Mouse (Mus musculus) retina, embryonic 14.5 days (tissue): Measurements from ENCODE around the gene Olfr115.

Experiments
- DNase-seq: peaks from one replicate; pipeline ENCODE4 v3.0.0-alpha.2; 2015; ENCODE audit warnings: low spot score

Olfr115 gene

DNA sequence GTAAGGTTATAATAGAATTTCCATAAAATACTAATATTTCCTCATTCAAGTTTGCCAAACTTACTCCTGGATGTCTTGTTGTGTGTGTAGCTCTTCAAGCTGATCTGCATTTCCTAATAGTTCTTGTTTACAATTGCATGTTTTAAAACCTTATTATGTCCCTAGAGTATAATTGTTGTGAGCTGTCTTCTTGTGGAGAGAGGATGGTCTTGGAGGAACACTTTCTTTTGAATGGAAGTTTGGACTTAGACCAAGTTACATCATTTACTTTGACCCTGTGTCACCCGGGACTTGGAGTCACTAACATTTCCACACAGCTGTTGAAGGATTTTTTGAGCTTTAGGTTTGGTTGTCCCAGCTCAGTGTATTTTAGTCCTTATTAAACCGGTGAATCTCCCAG, at the start of gene Olfr115, which contains the start of gene Olfr116:
Gene Olfr115, minus strand, starts transcription at position 101 of the 400 bp plus-strand sequence.
Gene Olfr116, minus strand, starts transcription at position 191 of the 400 bp plus-strand sequence.
- no peak for DNase-seq

DNA sequence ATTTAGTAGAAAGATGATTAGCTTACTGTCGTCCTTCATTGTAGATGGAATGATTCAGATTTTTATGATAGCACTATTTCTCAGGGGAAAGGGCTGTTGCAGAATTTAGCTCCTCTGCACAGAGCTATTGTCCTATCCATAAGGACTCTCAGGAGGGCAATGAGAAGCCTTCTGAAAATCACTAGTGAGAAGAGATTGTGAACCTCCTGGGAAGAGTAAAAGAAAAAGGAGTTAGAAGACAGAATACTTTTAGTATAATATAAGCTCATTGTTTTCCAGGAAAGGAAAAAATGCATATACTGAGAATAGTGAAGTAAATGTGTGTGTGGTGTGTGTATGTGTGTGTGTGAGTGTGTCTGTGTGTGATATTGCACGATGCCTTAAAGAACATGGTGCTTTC, 39.8 kb upstream of the Olfr115 start, which contains the start of gene Olfr118:
Gene Olfr118, plus strand, starts transcription at position 301 of the 400 bp plus-strand sequence.
- DNase-seq = no peak

DNA sequence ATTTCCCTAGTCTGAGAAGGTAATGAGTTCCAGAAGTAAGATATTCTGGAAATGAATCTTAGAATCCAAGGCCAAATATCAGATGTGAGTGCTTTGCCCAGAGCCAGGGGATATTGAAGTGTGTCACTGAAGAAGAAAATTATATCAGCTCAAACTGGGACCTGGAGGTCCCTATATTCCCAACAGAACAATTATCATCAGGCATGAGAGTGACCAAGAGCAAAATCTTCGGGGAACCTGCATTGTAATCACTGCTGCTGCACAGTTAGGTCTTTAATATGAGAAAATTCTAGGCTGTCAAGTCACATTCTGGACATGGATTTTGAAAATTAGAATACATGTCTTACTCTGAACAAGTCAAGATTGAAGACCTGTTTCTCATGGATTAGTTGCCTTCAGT, 36.8 kb upstream of the Olfr115 start, which contains the start of gene Olfr117:
Gene Olfr117, minus strand, starts transcription at position 101 of the 400 bp plus-strand sequence.
- DNase-seq = no peak

DNA sequence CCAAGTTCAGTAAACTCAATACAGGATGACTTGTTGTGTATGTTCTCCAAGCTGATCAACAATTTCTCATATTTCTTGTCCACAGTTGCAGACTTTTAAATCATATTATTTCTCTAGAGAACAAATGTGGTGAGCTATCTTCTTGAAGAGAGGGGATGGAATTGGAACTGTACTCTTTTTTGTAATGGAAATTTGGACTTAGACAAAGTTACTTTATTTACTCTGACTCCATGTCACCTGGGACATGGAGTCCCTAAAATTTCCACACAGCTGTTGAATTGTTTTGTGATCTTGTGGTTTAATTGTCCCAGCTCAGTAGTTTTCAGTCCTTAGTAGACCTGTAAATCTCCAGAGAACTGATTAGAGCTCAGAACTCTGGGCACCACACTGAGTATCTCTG, 34.3 kb downstream of the Olfr115 start, which contains the start of gene Olfr114:
Gene Olfr114, minus strand, starts transcription at position 101 of the 400 bp plus-strand sequence.
- DNase-seq = no peak

DNA sequence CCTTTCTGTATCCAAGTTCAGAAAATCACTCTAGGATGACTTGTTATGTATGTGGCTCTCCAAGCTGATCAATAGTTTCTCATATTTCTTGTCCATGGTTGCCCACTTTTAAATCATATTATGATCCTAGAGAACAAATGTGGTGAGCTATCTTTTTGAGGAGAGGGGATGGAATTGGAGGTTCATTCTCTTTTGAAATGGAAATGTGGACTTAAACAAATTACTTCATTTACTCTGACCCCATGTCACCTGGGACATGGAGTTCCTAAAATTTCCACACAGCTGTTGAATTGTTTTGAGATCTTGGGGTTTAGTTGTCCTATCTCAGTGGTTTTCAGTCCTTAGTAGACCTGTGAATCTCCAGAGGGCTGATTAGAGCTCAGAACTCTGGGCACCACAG, 49.3 kb downstream of the Olfr115 start, which contains the start of gene Olfr113:
Gene Olfr113, minus strand, starts transcription at position 101 of the 400 bp plus-strand sequence.
- no peak for DNase-seq

DNA sequence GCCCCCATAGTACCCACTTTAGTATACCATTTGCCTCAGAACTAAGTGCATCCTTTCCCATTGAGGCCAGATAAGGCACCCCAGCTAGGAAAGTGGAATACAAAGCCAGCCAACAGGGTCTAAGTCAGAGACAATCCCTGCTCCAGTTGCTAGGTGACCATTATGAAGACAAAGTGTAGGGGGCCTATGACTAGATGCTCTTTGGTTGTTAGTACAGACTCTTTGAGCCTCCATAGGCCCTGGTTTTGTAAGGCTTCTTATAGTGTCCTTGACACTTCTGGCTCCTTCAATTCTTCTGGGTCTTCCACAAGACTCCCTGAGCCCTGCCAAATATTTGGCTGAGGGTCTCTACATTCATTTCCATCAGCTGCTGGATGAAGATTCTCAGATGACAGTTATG, 57.6 kb downstream of the Olfr115 start, which contains the start of gene Olfr112:
Gene Olfr112, minus strand, starts transcription at position 101 of the 400 bp plus-strand sequence.
- no peak for DNase-seq
